Mouse (Mus musculus): ENCODE results near the gene Nkx2-4. TPM values are rescaled to one million over a fixed set of nuclear protein-coding genes. Genes with fewer than 3 reads are reported as not detected.

Gene Nkx2-4
- total RNA-seq (2021): not detected
- long read RNA-seq, experiment 1: 0 reads
- long read RNA-seq, experiment 2: 0 reads

DNA sequence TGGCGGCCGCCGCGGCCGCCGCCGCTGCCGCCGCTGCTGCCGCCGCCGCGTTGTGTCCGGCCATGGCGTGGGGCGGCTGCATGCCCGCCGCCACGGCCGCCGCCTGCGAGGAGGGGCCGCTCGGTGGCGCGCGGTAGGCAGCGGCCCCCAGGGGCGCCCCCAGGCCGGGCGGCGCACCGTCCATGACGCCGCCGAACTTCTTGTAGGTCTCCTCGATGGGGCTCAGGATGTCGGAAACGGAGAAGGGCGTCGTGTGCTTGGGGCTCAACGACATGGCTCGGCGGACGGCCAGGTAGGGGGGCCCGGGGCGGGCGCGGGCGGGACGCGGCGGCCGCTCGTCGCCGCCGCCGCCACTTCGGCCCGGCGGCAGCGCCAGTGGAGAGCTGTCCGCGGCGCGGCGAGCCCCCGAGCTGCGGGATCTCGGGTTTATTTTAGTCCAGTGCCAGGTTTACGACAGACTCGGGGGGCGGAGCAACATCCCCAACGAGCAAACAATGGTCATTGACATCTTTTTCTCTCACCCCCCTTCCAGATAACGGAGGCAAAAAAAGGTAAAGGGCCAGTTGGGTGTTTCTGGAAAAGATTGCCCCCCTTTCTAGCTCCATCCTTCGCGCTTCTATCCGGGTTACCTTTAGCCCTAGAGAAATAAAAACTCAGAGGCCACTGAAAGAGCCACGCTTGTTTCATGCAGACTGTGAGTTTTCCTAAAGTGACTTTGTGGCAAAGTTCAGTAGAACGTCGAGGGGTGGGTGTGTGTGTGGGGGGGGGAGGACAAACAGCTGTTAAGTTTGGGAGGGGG, at the start of gene Nkx2-4:
Nkx2-4 (minus strand) TSS at position 374 of the 799 bp plus-strand sequence.
- DNase-seq (ENCODE audit: low spot score): no peak

DNA sequence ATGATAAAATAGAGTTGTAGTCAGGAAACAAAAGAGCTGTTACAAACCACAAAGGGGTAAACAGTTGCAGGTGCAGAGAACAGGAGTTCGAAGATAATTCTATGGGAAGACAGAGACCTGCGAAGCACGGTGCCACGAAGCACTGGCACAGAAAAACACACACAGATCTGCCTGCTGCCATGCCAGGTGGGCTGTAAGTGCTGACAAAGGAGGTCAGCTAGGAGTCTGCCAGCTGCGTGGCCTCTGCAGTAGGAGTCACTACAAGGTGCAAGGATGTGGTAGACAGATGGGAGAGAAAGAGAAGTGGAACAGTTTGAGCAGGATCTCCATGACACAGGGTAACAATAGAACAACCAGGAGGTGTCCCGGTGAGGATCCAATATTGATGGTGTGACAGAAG, 42.1 kb upstream of the Nkx2-4 start:
- DNase-seq (ENCODE audit: low spot score): no peak

DNA sequence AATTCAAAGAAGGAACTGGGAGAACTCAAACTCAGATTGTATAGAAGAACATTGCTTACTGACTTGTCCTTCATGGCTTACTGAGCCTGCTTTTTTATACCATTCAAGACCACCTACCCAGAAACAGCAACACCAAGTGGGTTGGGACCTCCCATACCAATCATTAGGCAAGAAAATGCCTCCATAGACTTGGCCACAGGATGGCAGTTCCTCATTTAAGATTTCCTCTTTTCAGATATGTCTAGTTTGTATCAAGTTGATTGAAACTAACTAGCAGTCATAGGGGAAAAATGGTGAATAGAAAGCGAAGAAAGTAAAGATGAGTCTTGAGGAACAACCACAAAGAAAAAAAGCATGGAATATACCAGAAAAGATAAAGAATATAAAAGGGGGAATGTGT, 34.5 kb upstream of the Nkx2-4 start:
- no peak for DNase-seq (ENCODE audit: low spot score)

DNA sequence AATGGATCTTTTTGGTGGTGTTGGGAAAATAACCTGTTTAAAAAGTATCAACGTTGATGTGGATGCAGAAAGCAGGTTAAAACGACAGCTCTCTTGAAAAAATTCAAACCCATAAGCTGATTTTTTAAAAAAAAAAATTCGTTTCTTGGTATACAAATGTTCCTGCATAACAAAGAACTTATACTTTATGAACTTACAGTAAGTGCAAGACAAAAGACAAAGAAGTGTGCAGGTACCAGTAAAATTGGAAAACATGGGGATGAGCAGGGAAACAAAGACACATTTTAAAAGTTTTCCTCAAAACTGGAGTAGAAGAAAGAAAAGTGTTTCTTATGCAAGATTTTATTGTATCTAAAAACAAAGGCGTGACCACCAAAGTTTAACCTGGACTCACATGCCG, 1.2 kb upstream of the Nkx2-4 start:
- no peak for DNase-seq (ENCODE audit: low spot score)

DNA sequence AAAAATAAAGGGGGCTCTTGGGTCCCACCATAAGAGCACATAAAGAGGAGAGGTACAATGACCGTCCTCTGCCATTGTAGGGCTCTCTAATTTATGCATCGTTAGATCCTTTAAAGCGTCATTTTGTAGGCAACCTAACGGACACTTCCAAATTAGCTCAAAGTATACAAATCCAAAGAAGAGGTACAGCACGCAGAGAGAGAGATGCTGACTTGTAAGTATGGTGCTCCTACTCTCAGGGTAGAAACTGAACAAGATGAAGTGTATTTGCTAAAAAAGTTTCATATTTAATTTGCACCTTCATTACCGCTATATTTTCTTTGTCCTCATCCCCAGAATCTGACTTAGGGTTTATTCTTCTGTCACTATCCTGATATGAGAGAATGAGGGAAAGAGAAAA, 692 bp upstream of the Nkx2-4 start:
- no peak for DNase-seq (ENCODE audit: low spot score)

DNA sequence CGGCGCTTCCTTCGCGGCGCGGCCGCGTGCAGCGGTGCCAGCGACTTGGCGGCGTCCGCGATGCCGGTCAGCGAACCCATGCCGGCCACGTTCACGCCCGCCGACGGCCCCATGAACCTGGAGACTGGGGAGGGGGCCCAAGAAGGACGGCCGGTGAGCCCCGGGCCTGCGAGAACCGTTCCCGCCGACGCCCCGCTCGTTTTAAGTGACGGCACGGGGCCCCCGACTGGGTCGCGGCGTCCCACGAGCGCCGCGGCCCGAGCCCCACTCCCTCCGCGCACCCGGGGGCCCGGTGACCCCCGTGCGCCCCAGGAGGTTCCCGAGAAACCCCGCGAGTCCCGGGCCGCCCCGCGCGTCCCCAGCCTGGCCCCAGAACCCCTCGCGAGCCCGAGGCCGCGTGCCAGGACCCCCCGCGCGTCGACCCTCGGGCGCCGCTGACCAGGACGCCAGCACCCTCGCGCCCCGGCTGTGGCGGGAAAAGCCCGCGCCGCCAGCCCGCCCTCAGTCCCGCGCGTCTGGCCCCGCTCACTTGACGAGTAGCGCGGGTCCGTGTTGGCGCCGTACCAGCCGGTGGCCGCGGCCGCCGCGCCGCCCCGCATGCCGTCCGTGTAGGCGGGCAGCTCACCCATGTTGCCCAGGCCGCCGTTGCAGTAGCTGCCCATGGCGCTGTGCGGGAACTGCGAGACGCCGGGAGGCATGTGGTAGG, 726 bp downstream of the Nkx2-4 start:
- no peak for DNase-seq (ENCODE audit: low spot score)

DNA sequence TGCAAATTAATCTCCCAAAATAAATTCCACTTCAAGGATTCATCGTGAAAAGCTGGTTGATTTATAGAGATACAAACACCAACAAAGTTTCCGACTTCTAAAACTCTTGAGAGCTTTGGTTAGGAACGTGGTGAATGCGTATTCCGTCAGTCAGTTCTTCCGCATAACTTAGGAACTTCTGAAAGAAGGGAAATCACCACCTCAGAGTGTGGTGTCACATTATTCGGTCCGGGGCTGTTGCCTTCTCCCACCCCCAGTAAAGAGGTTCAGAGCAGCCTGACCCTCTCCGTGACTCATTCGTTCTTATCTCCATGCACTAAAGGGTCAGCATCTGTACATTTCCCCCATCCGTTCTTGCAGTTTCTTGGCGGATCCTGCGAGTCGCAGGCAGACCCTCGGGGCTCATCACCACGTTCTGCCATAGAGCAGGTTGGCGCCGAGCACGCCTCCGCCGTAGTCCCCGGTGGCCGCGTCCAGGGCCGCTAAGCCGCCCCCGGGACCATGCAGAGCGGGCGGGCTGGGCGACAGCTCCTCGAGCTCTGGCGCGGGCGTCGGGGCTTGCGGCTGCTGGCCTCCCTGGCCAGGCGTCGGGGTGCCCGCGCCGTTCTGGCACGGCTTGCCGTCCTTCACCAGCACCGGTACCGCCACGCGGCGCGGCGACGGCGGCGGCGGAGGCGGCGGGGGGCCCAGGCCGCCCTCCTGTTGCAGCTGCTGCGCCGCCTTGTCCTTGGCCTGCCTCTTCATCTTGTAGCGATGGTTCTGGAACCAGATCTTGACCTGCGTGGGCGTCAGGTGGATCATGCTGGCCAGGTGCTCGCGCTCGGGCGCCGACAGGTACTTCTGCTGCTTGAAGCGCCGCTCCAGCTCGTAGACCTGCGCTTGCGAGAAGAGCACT, 1.5 kb downstream of the Nkx2-4 start:
- DNase-seq (ENCODE audit: low spot score): no peak

DNA sequence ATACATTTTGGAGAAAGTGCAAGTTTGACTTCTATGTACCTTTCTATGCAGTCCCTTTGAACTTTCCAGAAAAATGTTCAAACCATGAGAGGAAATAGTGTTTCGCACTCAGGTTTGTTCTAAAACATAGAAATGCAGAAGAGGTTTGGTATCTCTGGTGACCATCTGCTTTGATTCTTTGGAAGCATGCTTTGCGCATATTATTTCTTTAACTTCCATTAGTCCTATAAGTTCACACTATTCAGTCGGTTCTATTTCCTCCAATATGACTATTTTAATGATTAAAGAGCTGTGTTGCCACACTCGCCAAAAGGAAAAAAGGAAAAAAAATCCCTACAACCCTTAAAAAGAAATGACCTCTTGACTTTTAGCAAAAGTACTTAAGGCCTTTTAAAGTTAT, 2.9 kb downstream of the Nkx2-4 start:
- no peak for DNase-seq (ENCODE audit: low spot score)

DNA sequence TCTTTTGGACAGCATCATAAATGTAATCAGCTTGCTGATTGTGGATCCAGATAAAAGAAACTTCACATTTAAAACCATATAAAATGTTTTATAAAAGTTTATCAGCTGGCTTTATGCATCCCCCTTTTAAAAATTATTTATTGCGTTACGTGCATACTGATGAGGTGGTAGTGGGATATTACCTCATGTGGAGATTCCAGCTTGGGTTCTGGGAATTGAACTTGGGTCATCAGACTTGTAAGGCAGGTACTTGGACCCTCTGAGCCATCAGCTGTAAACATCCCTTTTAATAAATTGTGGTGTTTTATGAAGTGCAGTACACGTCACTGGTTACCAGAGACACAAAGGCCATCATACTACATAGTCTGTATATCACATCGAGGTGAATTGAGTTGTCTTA, 10.8 kb downstream of the Nkx2-4 start:
- no peak for DNase-seq (ENCODE audit: low spot score)

DNA sequence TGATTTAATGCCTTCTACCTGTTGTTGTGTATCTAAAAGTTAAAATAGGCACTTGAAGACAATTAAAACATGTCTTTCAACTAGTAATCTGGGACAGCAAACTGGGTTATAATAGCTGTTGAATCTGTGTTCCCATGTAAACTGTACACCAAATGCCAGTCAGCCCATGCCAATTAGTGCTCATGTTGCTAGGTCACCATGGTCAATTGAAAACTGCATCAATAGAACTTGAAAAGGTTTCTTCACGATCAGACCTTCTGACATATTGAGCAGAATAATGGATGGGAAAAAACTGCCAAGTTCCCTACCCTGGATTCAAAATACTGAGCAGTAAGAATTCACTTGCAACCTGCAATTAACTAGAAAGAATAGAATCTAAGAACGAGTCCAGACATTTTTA, 11.3 kb downstream of the Nkx2-4 start:
- no peak for DNase-seq (ENCODE audit: low spot score)

DNA sequence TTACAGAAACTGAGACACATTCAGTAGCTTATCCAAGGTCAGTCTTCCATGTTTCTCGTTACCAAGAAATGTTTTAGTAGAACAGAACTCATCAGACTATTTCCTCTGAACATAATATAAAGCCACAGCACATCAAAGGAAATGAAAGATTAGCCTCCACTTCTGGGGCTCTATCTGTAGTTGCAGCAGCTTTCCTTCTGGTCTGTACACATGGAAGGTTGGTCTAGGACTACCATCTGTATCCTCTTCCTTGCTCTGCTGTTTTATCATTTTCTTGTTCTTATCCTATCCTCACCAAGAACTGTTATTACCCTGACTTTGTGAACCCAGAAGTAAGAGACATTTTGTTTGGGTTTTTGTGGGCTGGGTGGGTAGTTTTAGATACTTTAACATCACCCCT, 14.9 kb downstream of the Nkx2-4 start:
- no peak for DNase-seq (ENCODE audit: low spot score)

DNA sequence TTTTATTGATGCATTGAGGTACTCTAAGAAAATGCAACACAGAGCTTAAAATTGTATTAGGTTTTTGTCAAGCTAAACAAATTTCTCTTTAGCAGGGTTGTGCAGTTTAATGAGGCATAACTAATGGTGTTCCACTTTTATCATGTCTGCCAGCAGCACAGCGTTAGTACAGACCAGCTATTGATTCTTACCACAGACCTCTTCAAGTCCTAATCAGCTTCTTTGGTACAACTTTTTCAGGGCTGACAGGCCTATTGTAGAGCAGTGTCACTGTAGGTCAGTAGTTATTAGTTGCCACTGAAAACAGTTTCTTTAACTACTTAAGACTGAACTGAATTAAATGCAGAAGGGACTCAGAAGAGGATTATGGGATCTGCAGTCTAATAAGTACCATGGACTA, 16.2 kb downstream of the Nkx2-4 start:
- DNase-seq (ENCODE audit: low spot score): no peak

DNA sequence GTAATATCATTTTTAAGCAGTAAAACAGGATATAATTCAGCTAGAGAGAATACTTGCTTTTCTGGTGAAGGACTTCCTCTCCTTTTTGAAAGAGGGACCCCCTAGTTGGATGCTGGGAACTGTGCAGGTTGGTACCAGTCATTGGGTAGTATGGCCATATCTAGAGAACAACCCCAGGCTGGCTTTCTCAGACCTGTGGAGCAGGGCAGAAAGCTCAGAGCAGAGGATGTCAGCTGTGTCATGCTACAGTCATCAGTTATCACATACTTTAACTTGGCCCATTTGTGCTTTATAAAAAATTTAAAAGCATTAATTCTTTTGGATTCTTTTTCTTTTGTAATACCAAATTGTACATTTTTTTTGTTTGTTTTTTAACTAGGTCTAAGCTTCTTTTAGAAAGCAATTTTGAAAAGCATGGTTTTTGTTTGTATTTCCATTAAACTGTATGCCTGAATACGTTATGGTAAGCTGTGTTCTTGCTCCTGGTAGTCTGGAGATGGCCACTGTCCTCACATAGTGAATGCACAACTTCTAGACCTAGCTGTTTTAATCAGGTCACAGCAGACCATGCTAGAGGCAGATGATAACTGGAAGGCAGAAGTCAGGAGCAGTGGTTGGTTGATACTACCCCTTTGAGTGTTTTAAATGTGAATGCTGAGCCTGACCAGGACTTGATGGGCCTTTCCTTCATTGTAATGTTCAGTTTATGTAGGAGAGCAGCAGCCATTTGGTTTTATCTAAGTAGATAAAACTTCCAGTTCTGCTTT, 17.6 kb downstream of the Nkx2-4 start:
- DNase-seq (ENCODE audit: low spot score): no peak

DNA sequence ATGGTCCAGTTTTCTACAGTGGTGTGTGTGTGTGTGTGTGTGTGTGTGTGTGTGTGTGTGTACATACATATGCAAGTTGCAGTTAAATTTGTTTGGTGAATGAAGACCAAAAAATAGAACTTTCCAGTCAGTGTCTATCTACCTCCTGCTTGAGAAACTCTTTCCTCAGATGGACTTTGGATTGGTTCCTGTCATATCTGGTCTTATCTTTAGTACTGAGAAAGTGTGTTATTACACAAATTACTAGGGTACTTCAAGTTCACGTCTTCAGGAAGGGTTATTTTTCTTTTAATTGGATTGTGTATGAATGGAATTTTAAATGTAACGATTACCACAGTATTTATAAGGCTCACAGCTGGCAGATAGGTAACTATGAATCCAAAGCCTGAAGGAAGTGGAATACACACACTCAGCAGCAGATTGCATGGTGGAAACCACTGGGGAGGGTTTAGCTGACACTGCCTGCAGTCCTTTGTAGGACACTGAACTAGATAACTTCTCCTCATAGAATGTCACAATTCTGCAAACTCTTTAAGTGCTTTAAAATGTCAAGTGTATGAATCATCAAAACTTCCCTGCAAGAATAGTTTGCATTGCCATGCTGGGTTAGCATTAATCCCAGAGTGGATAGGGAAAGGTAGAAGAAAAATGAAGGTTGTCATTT, 31.9 kb downstream of the Nkx2-4 start:
- no peak for DNase-seq (ENCODE audit: low spot score)

DNA sequence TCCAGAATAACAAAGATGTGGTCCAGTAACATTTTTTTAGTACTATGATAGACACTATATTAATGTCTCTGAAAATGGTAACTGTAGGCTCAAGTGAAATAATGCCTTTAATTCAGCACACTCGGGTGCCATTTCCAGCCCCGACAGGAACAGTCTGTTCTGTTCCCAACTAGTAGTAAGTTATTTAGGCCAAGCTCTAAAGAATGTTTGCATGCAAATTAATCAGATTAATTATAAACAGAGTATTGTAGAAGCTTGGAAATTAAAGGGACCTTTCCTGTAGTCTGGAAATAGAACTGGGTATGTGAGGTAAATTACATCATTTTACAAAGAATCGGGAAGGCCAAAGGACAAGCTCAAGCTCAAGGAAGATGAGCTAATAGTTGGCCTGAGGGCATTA, 38.2 kb downstream of the Nkx2-4 start:
- DNase-seq (ENCODE audit: low spot score): no peak

DNA sequence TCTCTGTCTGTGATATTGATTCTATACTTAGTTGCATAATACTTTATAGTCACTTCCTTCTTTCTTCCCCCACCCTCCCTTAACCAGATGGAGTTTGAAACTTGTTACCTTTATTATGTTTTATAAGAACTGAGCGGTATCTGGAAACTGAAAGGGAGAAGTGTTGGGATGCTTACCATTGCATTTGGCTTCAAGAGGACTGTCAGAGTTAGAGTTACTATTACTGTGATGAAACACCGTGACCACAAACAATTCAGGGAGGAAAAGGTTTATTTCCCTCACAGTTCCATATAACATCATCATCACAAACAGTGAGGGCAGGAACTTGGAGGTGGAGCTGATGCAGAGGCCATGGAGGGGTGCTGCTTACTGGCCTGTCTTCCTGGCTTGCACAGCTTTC, 49.4 kb downstream of the Nkx2-4 start:
- DNase-seq (ENCODE audit: low spot score): no peak
